Mouse (Mus musculus) midbrain, embryonic 14.5 days (tissue): ENCODE measurements at regions not wholly inside any gene's neighbourhood (a gene's known extent, or its start where the extent isn't known, plus 50 kb on each side); places are given as distances from the start of the nearest gene placed in this dataset.

Source experiments
- ATAC-seq: fragments of 200-750 bp; cut with Nextera tagmentation; 2 replicates; pipeline ENCODE4 v1.8.0; 2017; ENCODE audit warnings: moderate number of reproducible peaks, moderate library complexity; ENCODE audit not compliant: low FRiP score, low TSS enrichment
- DNase-seq: peaks from one replicate; pipeline ENCODE4 v3.0.0-alpha.2; 2015
- H3K27ac ChIP-seq: fragments of 300-500 bp; sonication (generic); replicated peaks from 2 replicates; pipeline ENCODE4 v1.5.1; 2014; ENCODE audit warnings: mild to moderate bottlenecking, low read depth, low read length, moderate library complexity
- H3K27me3 ChIP-seq: fragments of 300-500 bp; sonication (generic); 2 replicates; pipeline ENCODE4 v1.6.1; 2014; ENCODE audit warnings: low read length, control low read depth, mixed read lengths; ENCODE audit not compliant: control insufficient read depth, insufficient read depth
- H3K36me3 ChIP-seq: fragments of 300-500 bp; sonication (generic); 2 replicates; pipeline ENCODE4 v1.6.1; 2014; ENCODE audit warnings: low read length, control low read depth; ENCODE audit not compliant: control insufficient read depth, insufficient read depth
- H3K4me1 ChIP-seq: fragments of 300-500 bp; sonication (generic); 2 replicates; pipeline ENCODE4 v1.6.1; 2014; ENCODE audit warnings: mild to moderate bottlenecking, antibody characterized with exemption, low read length, control low read depth; ENCODE audit not compliant: control insufficient read depth, insufficient read depth
- H3K4me2 ChIP-seq: fragments of 300-500 bp; sonication (generic); 2 replicates; pipeline ENCODE4 v1.6.1; 2014; ENCODE audit warnings: mild to moderate bottlenecking, low read length, moderate library complexity
- H3K4me3 ChIP-seq: fragments of 300-500 bp; sonication (generic); replicated peaks from 2 replicates; pipeline ENCODE4 v1.5.1; 2014; ENCODE audit warnings: low read depth, low read length
- H3K9ac ChIP-seq: fragments of 300-500 bp; sonication (generic); replicated peaks from 2 replicates; pipeline ENCODE4 v1.6.1; 2014; ENCODE audit warnings: mild to moderate bottlenecking, low read length, moderate library complexity
- H3K9me3 ChIP-seq: fragments of 300-500 bp; sonication (generic); 2 replicates; pipeline ENCODE4 v1.6.1; 2016; ENCODE audit warnings: low read length, control low read depth, mixed read lengths; ENCODE audit not compliant: control insufficient read depth
- WGBS: fragments of 180-500 bp; shearing (Covaris S2); extraction: QIAGEN DNeasy Blood & Tissue Kit; methylation state at CpG from one replicate; pipeline ENCODE4 v1.1.7; 2014; 5-methylcytosine and 5-hydroxymethylcytosine counted together

DNA sequence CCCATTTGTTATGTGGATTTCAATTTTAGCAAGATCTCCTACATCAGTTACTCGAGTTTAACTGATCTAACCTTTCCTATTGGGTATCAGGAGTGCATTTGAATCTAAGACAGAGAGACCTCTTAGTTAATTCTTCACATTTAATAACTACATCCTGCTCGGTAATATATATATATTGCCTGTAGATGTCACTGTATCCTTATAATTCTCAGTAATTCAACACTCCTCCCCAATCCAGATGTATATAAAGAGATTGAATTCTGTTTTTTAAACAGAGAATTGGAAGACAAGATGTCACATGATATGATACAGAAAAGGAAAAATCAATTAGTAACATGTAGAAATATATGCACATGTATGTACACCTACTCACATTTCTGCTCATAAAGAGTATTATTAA is 133.3 kb upstream of the Mageb4 start:
- 61% methylated on average over 2 of the region's 2 CpGs for WGBS
- peak; percentile 46 for DNase-seq

More for the DNA sequence above, 133.3 kb upstream of the Mageb4 start:
- no peaks in the 10 kb centered on the region for H3K4me1 ChIP-seq
- no peaks in the 10 kb centered on the region for H3K27me3 ChIP-seq
- H3K4me2 ChIP-seq = no peak overlapping the region
- no peak for ATAC-seq
- no peak overlapping the region for H3K9ac ChIP-seq
- H3K27ac ChIP-seq = no peak overlapping the region
- H3K9me3 ChIP-seq = no peaks in the 10 kb centered on the region
- H3K4me3 ChIP-seq = no peak overlapping the region
- H3K36me3 ChIP-seq = no peaks in the 10 kb centered on the region
